Mouse (Mus musculus): ENCODE results near the gene Nolc1.
A peak's percentile ranks its signal among the peaks of the same experiment; 100 is the strongest.

Nolc1 gene

DNA sequence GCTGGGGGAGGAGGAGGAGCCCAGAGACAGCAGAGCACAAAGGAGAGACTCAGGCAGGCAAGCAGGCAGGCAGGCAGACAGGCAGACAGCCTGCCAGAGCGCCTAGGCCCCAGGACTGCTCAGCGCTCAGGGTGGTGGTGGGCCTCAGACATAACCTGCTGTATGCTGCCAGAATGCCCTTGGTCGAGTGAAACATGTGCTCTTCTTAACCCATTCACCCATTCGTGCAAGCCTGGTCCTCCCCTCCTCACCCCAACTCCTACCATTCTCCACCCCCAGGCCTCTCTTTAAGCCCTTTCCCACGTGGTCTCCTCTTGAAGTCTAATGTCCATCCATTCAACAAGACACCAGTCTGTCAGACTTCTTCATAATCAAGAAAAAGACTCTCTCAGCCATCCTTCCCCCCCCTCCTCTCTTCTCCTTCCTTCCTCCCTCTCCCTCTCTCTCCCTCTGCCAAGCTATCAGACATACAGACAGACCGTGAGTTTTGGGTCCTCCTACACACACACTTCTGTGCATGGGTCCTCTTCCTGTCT lies 33.1 kb upstream of the Nolc1 start:
- DNase-seq (ENCODE audit: low read depth) = peak; percentile 68

DNA sequence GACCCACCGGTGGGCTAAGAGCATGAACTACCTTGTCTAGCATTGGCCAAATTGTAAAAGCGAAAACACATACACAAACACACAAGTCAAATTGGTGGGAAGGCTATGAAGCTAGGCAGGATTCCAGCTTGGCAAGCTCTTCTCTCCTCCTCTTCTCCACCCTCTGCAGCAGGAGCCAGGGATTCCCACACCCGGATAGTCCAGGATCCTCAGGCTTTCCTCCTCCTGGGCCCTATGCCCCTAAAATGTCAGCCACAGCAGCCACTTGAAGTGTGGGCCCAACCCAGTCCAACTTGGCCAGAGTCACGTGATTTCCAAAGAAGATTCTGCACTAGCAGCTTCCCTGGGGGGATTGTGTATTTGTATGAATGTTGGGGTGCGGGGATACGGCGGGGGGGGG lies 32.3 kb upstream of the Nolc1 start:
- DNase-seq (ENCODE audit: low read depth) = no peak

DNA sequence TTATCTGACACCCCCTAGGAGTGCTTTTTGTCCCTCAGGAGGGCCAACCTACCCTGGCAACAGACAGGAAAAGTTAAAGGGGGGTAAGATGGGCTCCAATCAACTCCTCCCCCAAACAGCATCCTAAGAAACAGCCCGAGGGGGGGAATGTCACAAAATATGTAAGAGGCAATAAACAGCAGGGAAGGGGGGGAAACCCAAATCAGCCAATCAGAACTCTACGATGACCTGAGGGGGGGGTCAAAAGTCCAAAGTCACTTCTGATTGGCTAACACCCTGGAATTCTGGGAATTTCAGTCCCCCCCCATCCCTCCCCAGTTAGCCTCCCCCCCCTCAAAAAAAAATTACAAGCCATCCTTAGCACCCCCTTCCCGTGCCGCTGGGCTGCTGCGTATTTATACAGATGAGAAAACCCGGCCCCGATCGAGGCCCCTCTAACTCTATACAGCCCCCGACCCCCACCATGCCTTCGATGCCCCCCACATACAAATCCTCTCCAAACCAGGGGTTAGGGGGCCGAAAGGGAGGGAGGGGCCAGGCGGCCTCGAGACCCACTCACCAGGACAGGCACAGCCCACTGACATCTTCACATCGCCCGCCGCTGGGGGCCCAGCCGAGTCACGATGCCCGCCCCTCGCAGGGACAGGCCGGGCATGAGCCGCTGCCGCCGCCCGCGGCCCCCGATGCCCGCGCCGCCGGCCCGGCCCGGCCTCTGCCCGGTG lies 31.2 kb upstream of the Nolc1 start, which contains the start of gene Pprc1:
Gene Pprc1, plus strand, starts transcription at position 616 of the 722 bp plus-strand sequence.
- no peak for DNase-seq (ENCODE audit: low read depth)

DNA sequence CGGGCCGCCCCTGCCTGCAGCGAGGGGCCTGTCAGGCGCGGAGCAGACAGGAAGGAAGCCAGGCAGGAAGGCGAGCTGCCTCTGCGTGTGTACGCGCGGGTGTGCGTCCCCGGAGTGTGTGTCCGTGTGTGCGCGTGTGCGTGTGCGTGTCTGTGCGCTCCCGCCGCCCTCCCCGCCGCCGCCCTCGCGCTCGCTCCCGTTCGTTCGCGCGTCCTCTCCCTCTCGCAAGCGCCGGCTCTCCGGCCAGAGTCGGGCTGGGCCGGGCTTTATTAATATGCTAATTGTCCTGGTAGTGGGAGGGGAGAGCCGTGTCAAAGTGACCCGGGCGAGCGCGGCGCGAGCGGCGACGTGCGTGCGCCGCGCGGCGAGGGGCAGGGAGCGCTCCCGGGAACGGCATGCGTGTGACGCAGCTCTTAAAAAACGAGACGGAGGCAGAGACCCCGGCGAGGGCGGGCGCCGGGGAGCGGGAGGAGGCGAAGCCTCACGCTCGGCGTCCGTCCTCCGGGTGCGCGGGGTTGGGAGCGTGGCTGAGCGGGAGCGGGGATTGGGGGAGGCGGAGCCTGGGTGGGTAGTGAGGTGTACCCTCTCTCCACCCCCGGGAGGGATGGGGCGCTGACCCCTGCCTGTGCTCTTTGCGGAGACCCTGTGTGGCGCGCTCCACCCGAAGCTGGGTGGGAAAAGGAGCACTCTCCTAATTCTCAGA lies 30.5 kb upstream of the Nolc1 start, which contains the start of gene Ldb1:
Gene Ldb1, minus strand, starts transcription at position 222 of the 703 bp plus-strand sequence.
- peak; percentile 84 for DNase-seq (ENCODE audit: low read depth)

DNA sequence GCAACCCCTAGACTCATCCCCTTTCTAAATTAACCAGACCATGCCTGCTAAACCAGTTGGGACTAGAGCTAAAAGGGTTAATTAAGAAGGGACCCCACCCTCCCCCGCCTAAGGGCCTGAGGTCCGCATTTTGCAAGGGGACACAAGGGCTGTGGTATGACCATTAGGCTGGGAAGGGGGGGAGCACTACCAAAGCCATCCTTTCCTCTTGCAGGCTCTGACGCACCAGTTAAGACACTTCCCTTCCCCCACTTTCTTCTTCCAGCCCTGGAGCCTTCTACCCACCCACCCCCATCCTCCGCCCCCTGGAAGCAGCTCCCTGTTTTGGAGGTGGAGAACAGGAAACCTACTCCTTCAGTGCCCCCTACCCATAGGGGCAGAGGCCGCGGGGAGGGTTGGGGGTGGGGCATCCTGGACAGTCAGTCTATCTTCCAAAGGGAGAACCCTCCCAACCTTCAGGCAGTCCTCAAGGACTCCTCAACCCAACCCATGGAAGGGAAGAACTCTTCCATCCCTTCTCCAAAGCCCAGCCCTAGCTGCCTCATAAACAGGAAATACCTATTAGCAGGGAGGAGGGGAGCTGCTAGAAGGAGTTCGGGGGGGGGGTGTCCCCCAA lies 29.9 kb upstream of the Nolc1 start:
- peak; percentile 52 for DNase-seq (ENCODE audit: low read depth)

DNA sequence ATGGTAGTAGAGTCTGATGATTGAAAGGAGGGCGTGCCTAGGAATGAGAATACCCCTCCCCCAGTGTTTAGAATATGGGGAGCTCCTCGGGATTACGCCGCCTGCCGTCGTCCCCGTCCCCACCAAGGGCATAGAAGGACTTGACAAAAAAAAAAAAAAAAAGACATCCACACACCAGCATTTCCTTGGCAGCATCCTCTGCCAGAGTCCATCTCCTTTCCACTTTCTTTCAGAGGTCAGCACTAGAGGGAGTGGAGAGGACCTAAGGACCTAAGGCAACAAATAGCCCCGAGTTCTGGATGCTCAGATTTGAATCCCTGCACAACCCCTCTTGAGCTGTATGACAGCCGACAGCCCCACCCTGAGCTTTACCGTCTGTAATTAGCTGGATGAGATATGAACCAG lies 29.0 kb upstream of the Nolc1 start:
- no peak for DNase-seq (ENCODE audit: low read depth)

DNA sequence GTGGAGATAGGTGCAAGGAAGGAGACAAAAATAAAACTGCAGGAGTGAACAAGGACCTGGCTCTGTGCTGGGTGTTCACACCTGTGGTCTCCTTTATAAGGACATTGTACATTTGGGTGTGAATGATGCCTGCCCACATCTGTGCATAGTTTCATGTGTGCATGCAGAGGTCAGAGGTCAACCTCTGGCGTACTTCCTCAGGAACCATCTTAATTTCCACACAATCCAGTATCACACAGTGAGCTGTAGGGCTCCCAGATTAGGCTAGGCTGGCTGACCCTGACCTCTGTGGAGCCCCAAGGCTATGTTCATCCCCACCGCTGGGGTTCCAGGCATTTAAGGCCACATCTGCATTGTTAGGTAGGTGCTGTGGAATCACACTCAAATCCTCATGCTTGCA lies 28.2 kb upstream of the Nolc1 start:
- DNase-seq (ENCODE audit: low read depth) = no peak

DNA sequence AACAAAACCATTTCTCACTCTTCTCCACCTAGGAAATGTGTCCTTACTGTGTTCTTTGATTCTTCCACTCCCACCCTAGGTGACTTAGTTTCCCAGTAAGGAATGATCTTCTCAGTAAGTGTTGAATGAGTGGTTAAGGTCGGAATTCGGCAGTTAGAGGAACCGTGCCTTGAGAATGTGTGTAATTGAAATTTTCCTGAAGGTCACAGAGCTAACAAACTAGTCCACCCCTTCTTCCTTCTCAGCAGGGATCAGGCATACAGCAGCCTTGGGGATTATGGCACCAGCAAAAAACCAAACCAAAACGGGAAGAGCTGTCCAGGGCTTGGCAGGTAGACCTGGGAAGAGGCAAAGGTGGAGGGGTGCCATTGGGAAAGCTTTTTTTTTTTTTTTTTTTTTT lies 26.5 kb upstream of the Nolc1 start:
- no peak for DNase-seq (ENCODE audit: low read depth)

DNA sequence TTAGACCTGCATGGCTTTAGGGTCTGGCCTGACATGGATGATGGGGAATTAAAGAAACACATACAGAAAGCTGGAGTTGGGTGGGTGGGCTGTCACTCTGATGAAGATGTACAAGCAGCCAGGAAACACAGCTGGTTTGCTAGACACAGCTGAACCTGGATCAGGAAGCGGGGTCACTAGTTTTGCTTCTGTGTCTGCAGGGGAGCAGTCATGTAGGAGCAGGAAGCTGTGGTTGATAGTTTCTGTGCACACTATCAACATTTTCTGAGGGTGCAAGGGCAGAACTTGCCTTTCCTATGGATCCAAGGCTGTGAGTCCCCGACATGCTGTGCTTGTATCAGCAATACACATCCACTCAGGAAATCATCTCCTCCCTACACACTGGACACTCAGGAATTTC lies 25.2 kb upstream of the Nolc1 start:
- DNase-seq (ENCODE audit: low read depth) = peak; percentile 49

DNA sequence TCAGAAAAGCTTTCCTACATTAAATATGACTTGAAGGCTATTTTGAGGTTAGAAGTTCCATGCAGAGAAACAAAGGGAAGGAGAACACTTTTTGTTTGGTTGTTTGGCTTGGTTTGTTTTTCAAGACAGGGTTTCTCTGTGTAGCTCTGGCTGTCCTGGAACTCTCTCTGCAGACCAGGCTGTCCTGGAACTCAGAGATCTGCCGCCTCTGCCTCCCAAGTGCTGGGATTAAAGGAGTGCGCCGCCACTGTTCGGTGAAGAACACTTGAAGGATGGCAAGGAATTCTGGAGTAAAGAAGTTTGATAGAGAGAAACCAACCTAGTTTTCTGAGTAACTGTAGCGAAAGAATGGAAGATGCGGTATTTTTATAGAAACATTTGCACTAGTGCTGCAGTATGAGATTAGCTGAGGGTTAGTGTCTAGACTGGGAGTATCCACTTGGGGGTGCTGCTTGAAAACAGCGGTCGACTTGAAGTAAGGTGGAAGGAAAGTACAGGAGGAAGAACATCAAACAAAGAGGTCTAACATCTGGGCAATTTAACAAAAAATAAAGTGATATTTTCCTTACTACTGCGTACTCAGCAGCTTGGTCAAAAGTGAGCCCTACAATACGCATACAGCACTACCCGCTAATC lies 19.8 kb upstream of the Nolc1 start:
- no peak for DNase-seq (ENCODE audit: low read depth)

DNA sequence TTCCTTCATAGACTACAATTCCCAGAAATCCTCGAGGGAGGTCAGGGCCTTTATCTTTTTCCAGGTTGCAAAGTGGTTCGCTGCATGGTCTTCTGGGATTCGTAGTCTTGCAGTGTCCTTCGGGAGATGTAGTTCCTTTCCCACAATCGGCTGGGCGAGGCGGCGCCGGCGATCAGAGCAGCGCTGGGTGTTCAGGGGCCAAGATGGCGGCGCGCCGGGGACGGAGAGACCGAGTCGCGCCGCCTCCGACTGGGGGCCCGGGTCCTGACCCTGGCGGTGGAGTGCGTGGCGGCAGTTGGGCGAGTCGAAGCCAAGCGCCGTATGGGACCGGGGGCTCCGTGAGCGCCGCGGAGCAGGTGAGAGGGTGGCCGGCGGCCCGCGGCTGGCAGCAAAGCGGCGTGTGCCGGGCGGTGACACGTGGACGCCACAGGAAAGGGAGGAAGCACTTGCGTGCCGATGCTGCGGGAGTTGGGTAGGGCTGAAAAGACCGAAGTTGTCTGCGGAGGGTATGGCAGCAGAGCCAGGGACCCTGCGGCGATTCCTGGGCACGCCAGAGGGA lies 19.2 kb upstream of the Nolc1 start:
- peak; percentile 96 for DNase-seq (ENCODE audit: low read depth)

DNA sequence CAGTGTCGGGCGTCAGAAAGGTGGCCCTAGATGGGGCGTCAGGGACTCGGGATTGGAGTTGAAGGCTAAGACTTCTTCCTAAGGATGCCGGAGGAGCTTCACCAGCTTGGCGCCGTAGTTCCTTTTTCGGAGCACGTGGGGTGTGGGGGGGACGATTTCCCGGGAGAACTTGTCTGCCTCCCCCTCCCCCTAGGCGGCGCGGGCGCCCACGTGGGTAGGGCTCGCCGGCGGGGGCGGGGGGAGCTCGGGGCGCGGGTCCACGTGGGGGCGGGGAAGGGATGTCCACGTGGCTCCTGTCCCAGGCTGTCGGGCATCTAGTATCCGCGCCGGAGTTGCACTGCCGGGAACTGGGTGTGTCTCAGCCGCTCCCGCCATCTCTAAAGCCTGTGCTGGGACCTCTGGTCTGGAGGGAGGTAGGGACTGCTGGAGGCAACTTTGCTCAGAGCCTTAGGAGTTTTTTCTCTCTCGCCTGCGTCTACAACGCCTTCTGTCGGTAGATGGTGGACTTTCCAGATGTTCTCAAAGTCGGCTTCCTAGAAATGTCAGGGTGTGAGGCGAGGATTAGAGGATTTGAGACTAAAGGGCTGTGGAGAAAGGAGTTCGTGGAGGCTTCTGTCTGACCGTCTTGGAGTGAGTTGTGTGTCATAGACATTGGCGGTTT lies 18.6 kb upstream of the Nolc1 start:
- DNase-seq (ENCODE audit: low read depth) = peak; percentile 81

DNA sequence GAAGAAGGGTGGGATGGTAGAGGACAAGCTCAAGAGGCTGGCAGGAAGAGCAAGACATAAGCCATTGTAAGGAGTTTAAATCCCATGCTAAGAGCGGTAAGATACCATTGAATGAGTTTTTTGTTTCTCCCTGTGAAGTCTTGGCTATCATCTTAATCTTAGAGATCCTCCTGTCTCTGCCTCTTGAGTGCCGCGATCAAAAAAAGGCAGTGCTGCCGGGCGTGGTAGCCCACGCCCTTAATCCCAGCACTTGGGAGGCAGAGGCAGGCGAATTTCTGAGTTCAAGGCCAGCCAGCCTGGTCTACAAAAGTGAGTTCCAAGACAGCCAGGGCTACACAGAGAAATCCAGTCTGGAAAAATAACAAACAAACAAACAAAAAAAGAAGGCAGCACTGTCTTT lies 17.2 kb upstream of the Nolc1 start:
- DNase-seq (ENCODE audit: low read depth) = no peak

DNA sequence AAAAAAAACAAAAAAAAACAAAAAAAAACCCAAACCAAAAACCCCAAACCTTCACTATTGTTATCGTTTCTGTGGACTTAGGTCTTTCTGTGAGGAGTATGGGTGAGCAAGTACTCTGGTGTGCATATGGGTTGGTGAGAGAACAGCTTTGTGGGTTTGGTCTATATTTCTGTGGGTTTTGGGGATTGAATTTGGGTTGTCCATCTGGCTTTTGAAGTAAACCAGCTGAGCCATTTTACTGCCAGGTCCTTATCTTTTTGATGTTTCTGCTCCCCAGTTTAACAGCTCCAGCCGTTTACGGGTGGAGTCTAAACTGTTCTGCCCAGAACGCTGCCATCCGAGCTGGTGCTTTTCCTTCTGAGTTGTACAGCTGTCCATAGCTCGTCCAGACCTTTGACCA lies 14.8 kb upstream of the Nolc1 start:
- no peak for DNase-seq (ENCODE audit: low read depth)

DNA sequence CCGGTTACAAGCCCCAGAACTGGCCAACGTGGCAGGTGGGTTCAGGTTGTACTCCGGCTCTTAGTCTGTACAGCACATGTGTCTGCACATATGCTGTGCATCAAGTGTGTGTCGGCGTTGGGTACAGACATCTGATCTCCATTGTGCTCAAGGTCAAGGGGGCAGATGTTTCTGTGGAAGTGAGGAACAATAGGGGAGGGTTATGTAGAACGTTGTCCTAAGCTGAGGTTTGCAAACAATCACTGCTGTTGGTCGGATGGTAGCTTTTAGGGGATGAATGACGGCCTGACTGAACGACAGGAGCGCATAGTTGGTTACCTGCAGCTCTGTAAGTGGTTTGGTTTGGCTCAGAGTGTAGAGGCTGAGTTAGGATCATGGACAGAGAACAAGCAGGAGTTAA lies 7.6 kb upstream of the Nolc1 start:
- no peak for DNase-seq (ENCODE audit: low read depth)

DNA sequence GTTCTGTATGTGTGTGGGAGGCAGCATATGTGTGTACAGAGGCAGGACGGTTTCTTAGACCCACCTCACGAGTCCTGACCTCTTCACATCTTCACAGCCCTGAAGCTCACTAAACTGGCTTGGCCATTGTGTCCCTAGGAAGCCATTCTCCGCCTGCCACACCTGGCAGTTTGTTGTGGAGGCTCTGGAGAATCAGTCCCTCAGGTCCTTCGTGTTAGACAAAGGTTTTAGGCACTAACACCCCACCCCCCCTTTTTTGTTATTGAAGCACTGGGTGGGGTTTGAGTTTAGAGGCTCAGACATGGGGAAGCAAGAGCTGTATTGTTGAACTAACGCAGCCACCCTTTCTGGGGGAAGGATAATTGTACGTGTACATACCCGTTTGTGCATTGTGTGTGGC lies 2.4 kb upstream of the Nolc1 start:
- no peak for DNase-seq (ENCODE audit: low read depth)

DNA sequence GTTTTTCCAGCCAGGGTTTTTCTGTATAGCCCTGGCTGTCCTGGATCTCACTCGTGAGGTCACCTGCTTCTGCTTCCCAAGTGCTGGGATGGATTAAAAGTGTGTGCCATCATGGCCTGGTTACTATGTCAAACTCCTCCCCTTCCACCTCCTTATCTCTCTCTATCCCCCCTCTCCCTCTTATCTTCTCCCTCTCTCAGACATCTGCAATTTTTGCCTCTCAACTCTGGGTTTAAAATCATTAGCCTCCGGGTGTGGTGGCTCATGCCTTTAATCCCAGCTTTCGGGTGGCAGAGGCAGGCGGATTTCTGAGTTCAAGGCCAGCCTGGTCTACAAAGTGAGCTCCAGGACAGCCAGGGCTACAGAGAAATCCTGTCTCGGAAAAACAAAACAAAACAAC lies 1.4 kb upstream of the Nolc1 start:
- no peak for DNase-seq (ENCODE audit: low read depth)

DNA sequence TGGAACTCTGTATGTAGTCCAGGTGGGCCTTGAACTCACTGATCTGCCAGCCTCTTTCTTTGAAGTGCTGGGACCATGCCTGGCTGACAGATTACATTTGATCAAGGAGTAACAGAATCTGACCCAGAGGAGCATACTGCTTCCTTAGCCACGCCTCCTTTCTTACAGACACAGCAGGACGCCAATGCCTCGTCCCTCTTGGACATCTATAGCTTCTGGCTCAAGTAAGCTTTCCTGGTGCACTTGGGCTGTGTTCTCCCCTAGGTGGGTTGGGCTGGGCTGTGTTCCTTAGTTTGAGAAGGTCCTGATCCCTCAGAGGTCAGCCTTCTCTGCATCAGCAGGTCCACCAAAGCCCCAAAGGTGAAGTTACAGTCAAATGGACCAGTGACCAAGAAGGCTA lies 2.9 kb downstream of the Nolc1 start:
- no peak for DNase-seq (ENCODE audit: low read depth)

DNA sequence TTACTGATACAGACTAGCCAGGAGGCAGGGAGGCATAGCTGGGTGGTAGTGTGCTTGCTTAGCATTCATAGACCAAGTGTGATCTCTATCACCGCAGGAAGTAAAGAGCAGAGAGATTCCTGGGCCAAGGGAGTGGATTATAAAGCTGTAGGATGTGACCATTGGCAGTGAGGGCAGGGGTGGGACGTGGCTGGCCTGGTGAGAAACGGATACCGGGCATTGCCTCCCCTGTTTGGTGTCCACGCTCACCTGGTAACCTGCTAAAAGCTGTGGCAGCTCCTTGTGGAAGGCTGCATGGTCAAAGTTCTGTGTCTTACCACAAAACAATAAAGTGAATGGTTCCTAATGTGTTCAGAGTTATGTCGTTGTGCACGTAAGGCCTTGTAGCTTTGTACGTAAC lies 9.5 kb downstream of the Nolc1 start:
- no peak for DNase-seq (ENCODE audit: low read depth)

DNA sequence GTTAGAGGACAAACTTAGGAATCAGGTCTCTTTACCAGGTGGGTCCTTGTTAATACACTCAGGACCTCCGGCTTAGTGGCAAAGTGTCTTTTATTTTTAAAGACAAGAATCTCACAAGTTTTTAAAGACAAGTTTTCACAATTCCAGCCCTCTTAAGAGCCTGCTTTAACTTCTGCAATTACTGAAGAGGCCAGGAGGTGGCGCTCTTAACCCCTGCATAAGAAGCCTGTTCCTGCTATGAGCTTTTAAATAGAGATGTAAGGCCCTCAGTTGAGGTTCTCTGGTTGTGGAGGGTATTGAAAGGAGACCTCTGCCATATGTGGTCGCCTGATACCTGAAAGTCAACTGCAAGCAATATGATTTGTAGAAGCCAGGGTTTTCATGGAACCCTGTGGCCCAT lies 10.7 kb downstream of the Nolc1 start:
- DNase-seq (ENCODE audit: low read depth) = peak; percentile 85

DNA sequence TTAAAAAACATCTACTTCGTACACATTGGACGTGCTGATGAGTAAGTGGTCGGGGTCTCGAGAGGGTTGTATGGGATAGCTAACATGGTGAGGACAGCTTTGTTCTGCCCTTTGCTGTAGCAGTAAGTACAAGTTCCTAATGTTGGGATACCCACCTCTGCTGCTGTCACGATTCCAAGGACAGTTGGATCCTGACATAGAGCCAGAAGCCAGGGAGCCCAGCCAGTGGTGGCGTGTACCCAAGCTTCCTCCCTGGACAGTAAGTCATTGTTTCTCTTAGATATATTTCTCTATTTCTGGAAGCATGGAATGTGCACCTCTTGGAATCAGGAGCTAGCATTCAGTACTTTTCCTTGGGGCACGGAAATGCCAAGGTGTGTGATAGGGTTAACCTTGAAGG lies 12.2 kb downstream of the Nolc1 start:
- no peak for DNase-seq (ENCODE audit: low read depth)

DNA sequence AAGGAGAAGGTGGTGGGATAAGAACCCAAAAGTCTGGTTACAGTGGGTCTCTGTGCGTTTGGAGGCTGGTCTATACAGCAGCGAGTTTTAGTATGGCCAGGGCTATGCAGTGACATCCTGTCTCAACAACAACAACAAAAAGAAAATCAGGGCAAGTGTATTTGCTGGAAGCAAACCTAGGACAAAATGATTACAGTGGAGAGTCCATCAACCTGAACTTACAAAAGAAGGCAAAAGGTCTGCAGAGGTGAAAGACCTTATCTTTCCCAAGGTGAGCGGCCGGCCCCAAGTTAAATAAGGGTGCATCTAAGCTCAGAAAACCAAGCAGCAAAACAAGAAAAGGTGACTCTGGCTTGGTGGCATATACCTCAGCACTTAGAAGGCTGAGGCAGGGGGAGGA lies 16.0 kb downstream of the Nolc1 start:
- no peak for DNase-seq (ENCODE audit: low read depth)
